Mouse (Mus musculus): ENCODE data around the gene D230025D16Rik.
A peak's percentile ranks its signal among the peaks of the same experiment; 100 is the strongest.

The D230025D16Rik gene

DNA sequence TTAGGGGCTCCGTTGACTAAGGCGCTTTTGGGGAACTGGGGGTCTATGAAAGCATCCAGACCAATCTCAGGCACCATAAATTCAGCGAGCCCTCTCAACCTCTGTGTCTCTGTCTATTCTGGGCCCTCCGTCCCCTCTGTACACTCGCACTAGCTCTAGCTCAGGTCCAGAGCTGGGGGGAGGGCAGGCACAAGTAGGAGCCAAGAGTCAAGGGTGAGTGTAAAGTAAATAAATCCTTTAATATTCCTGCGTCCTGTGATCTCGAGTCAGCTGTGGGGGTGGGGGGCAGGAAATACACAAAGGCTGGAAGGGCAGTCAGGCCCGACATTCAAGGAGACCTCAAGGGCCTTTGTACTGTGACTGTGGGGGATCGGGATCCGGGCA is 44.1 kb downstream of the D230025D16Rik start:
- TF ChIP-seq POU5F1 (IDR thresholded peaks at IDR 0.05; ENCODE audit: borderline replicate concordance, low read length) (no peak), NANOG (IDR thresholded peaks at IDR 0.05; ENCODE audit: borderline replicate concordance, low read length) (no peak), CTCF (conservative IDR thresholded peaks at IDR 0.05; ENCODE audit: low read length) (no peak)
- H3K36me3 ChIP-seq (ENCODE audit: insufficient read depth, low read length): no peaks in the 10 kb centered on the region
- H3K4me3 ChIP-seq (replicated peaks; ENCODE audit: low read length): peak overlapping the region; percentile 78
- H3K4me1 ChIP-seq (replicated peaks; ENCODE audit: low read depth, low read length): peaks cover 65% of the 10 kb centered on the region
- peaks cover 97% of the 10 kb centered on the region for H3K27me3 ChIP-seq (ENCODE audit: insufficient read depth, low read length)
- H3K9me3 ChIP-seq (ENCODE audit: low read length): no peaks in the 10 kb centered on the region

DNA sequence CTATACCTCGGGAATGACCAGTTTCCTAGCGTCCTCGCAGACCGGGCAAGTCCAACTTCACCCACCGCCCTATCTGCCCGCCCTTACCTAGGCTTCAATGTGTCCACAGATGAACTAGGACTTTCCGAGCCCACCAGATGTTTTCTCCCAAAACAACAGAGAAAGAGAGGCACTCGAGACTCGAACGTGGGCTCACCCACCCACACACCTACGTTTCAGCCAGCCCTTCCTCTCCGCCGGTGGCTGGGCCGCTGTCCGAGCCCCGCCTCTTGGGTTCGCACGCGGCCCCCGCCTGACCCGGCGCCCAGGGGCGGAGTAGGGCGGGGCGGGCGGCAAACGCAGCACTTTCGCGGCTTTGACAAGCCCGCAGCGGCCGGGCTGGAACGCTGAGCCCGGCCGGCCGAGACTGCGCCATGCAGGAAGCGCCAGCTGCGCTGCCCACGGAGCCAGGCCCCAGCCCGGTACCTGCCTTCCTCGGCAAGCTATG is 44.6 kb downstream of the D230025D16Rik start, which contains the start of gene Hsf4:
TSS of gene Hsf4 (plus strand) at position 341 of the 487 bp plus-strand sequence.
- TF ChIP-seq CTCF (conservative IDR thresholded peaks at IDR 0.05; ENCODE audit: low read length) (no peak), NANOG (IDR thresholded peaks at IDR 0.05; ENCODE audit: borderline replicate concordance, low read length) (no peak), POU5F1 (IDR thresholded peaks at IDR 0.05; ENCODE audit: borderline replicate concordance, low read length) (no peak)
- H3K36me3 ChIP-seq (ENCODE audit: insufficient read depth, low read length): no peaks in the 10 kb centered on the region
- peaks cover 97% of the 10 kb centered on the region for H3K27me3 ChIP-seq (ENCODE audit: insufficient read depth, low read length)
- peak within 1 kb of the TSS; percentile 78 for H3K4me3 ChIP-seq (replicated peaks; ENCODE audit: low read length)
- peaks cover 64% of the 10 kb centered on the region for H3K4me1 ChIP-seq (replicated peaks; ENCODE audit: low read depth, low read length)
- H3K9me3 ChIP-seq (ENCODE audit: low read length): no peaks in the 10 kb centered on the region

DNA sequence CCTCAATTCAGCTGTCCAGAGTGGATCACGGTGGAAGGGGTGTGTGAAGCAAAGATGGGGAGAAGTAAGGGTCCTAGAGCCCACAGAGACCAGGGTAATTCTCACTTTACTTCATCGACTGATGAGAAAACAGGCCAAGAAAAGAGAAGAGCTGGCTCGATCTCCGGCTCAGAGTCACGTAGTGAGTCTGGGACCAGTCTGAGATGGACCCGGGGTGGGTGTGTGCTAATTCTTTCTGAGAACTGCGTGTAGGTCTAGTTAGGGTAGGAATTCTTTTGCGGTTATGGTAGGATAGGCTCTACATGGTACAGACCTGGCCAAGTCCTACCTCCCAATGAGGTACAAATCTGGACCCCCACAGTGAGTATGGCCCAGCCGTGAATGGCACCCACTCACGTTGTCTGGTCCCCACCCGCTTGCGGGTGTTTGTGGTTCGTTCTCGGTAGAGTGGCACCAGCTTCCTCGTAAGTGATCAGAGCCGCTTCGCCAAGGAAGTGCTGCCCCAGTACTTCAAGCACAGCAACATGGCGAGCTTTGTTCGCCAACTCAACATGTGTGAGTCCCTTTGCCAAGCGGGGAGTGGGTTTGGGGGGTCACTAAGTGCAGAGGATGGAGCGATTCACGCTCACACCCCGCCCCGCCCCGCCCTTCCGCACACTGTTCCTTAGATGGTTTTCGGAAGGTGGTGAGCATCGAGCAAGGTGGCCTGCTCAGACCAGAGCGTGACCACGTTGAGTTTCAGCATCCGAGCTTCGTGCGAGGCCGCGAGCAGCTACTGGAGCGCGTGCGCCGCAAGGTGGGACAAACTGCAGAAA is 45.4 kb downstream of the D230025D16Rik start:
- H3K4me1 ChIP-seq (replicated peaks; ENCODE audit: low read depth, low read length): peaks cover 64% of the 10 kb centered on the region
- H3K4me3 ChIP-seq (replicated peaks; ENCODE audit: low read length): peak overlapping the region; percentile 78
- H3K27me3 ChIP-seq (ENCODE audit: insufficient read depth, low read length): peaks cover 97% of the 10 kb centered on the region
- no peaks in the 10 kb centered on the region for H3K9me3 ChIP-seq (ENCODE audit: low read length)
- no peaks in the 10 kb centered on the region for H3K36me3 ChIP-seq (ENCODE audit: insufficient read depth, low read length)
- TF ChIP-seq CTCF (conservative IDR thresholded peaks at IDR 0.05; ENCODE audit: low read length) (no peak), NANOG (IDR thresholded peaks at IDR 0.05; ENCODE audit: borderline replicate concordance, low read length) (no peak)

DNA sequence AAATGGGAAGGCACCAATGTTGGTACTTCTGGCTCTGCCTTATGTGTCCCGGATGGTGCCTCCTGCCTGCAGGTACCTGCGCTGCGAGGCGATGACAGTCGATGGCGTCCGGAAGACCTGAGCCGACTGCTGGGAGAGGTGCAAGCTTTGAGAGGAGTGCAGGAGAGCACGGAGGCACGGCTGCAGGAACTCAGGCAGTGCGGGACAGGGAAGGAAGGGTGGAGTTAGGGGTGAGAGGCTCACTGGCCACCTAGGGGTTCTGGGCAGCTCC is 45.9 kb downstream of the D230025D16Rik start:
- Histone ChIP-seq H3K27me3 (ENCODE audit: insufficient read depth, low read length) (peaks cover 98% of the 10 kb centered on the region), H3K36me3 (ENCODE audit: insufficient read depth, low read length) (no peaks in the 10 kb centered on the region), H3K9me3 (ENCODE audit: low read length) (no peaks in the 10 kb centered on the region), H3K4me1 (replicated peaks; ENCODE audit: low read depth, low read length) (peaks cover 67% of the 10 kb centered on the region), H3K4me3 (replicated peaks; ENCODE audit: low read length) (peak overlapping the region; percentile 46)
- TF ChIP-seq CTCF (conservative IDR thresholded peaks at IDR 0.05; ENCODE audit: low read length): no peak
- TF ChIP-seq POU5F1 (IDR thresholded peaks at IDR 0.05; ENCODE audit: borderline replicate concordance, low read length): no peak
- TF ChIP-seq NANOG (IDR thresholded peaks at IDR 0.05; ENCODE audit: borderline replicate concordance, low read length): no peak

DNA sequence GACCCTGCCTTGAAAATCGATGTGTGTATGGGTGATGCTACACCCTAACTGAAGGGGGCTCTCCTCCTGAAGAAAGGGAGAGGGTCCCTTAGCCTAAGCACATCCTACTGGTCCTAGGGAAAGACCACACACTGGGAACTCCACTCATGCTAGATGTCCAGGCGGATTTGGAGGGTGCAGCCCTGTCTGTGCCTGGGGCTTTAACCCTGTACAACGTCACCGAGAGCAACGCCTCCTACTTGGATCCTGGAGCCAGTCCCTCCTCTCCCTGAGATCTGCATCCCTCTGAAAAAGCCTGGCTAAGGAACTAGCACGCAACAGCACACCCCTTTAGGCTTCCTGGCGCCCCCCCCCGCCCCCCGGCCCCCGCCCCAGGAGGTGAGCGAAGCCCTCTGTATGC is 50.4 kb downstream of the D230025D16Rik start:
- Histone ChIP-seq H3K4me3 (replicated peaks; ENCODE audit: low read length) (no peak overlapping the region), H3K9me3 (ENCODE audit: low read length) (no peaks in the 10 kb centered on the region), H3K27me3 (ENCODE audit: insufficient read depth, low read length) (peaks cover 98% of the 10 kb centered on the region), H3K4me1 (replicated peaks; ENCODE audit: low read depth, low read length) (peaks cover 57% of the 10 kb centered on the region), H3K36me3 (ENCODE audit: insufficient read depth, low read length) (peaks cover 6% of the 10 kb centered on the region; the same call in 1 of the 2 replicates)
- TF ChIP-seq CTCF (conservative IDR thresholded peaks at IDR 0.05; ENCODE audit: low read length): no peak
- TF ChIP-seq NANOG (IDR thresholded peaks at IDR 0.05; ENCODE audit: borderline replicate concordance, low read length): no peak

DNA sequence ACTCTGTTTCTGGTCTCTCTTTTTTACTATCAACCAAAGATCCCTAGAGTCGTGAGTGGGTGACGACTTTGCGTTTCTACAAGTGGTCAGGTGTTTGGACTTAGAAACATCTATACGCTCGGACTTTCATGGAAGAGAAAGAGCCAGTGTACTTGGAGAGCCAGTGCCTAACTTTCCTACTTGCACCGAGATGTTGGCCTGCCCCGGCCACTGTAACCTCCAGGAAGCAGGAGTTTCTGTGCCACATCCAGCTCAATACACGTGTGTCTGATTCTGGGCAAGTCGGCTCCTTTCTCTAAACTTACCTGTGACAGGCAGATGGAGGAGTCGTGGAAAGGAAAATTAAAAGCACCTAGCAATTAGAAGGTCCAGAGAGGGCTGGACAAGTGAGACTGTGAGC is 50.9 kb downstream of the D230025D16Rik start, which contains the start of gene Nol3:
TSS of gene Nol3 (plus strand) at position 301 of the 400 bp plus-strand sequence.
- peak within 1 kb of the TSS; percentile 67 for H3K4me3 ChIP-seq (replicated peaks; ENCODE audit: low read length)
- no peaks in the 10 kb centered on the region for H3K9me3 ChIP-seq (ENCODE audit: low read length)
- no peak for TF ChIP-seq CTCF (conservative IDR thresholded peaks at IDR 0.05; ENCODE audit: low read length)
- TF ChIP-seq POU5F1 (IDR thresholded peaks at IDR 0.05; ENCODE audit: borderline replicate concordance, low read length): no peak
- TF ChIP-seq NANOG (IDR thresholded peaks at IDR 0.05; ENCODE audit: borderline replicate concordance, low read length): no peak
- peaks cover 53% of the 10 kb centered on the region for H3K4me1 ChIP-seq (replicated peaks; ENCODE audit: low read depth, low read length)
- peaks cover 10% of the 10 kb centered on the region; the same call in 1 of the 2 replicates for H3K36me3 ChIP-seq (ENCODE audit: insufficient read depth, low read length)
- peaks cover 98% of the 10 kb centered on the region for H3K27me3 ChIP-seq (ENCODE audit: insufficient read depth, low read length)

DNA sequence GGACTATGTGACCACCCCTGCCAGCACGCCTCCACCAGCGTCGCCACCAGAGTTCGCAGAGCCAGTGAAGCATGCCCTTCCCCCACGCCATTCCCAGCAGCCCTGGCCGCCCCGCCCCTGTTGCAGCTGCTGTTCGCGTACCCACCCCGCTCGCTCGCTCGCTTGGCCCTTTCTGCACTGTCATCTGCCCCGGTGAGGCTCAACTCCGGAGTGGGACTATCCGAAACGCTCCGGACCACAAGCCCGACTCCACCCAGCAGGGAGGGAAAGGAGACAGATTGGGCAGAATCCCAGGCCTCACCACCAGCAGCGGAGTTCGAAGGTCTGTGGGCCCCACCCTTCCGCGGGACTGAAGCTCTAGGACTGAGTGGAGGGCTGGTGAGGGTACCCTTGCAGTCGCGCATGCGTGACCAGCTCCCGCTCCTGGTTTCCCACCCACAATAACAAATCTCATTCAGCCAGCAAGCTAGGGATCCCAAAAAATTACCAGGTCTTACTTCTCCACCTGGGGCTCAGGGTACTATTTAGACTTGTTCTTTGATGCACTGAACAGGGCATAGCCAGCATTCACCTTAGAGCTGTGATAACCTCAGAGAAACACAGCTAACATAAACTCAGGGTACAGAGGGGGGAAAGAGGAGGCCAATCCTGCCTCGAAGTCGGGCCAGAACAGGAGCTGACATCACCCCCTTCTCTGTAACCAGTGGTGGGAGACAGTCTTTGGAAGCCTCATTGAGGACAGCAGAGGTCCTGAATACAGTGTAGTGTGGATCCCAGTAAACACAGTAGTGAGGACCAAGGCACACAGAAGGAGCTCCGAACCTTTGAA is 51.6 kb downstream of the D230025D16Rik start:
- Histone ChIP-seq H3K27me3 (ENCODE audit: insufficient read depth, low read length) (peaks cover 95% of the 10 kb centered on the region), H3K4me1 (replicated peaks; ENCODE audit: low read depth, low read length) (peaks cover 50% of the 10 kb centered on the region), H3K36me3 (ENCODE audit: insufficient read depth, low read length) (peaks cover 14% of the 10 kb centered on the region), H3K9me3 (ENCODE audit: low read length) (no peaks in the 10 kb centered on the region), H3K4me3 (replicated peaks; ENCODE audit: low read length) (peak overlapping the region; percentile 67)
- TF ChIP-seq POU5F1 (IDR thresholded peaks at IDR 0.05; ENCODE audit: borderline replicate concordance, low read length) (no peak), CTCF (conservative IDR thresholded peaks at IDR 0.05; ENCODE audit: low read length) (no peak)

DNA sequence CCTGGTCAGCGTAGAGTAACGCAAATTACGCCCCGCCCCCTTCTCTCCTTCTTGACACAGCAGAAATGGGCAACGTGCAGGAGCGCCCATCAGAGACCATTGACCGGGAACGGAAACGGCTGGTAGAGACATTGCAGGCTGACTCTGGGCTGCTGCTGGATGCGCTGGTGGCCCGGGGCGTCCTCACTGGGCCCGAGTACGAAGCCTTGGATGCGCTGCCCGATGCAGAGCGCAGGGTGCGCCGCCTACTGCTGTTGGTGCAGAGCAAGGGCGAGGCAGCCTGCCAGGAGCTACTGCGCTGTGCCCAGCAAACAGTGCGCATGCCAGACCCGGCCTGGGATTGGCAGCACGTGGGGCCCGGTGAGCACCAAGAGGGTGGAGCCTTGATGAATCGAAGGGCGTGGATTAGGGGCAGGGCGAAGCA is 54.0 kb downstream of the D230025D16Rik start:
- Histone ChIP-seq H3K4me1 (replicated peaks; ENCODE audit: low read depth, low read length) (peaks cover 68% of the 10 kb centered on the region), H3K36me3 (ENCODE audit: insufficient read depth, low read length) (peaks cover 23% of the 10 kb centered on the region), H3K9me3 (ENCODE audit: low read length) (no peaks in the 10 kb centered on the region), H3K4me3 (replicated peaks; ENCODE audit: low read length) (peak overlapping the region; percentile 70), H3K27me3 (ENCODE audit: insufficient read depth, low read length) (peaks cover 88% of the 10 kb centered on the region)
- TF ChIP-seq NANOG (IDR thresholded peaks at IDR 0.05; ENCODE audit: borderline replicate concordance, low read length) (no peak), CTCF (conservative IDR thresholded peaks at IDR 0.05; ENCODE audit: low read length) (no peak), POU5F1 (IDR thresholded peaks at IDR 0.05; ENCODE audit: borderline replicate concordance, low read length) (no peak)

All from E14TG2a.4 (cell line).